Mouse (Mus musculus) CH12.LX (cell line): ENCODE measurements around the gene Gm10153. TPM values are rescaled to one million over a fixed set of nuclear protein-coding genes. Genes with fewer than 3 reads are reported as not detected.
"Not testable (repeated sequence)": the region's sequence is repeated elsewhere in the genome, so short reads cannot be mapped to it uniquely, and the experiment has no call there.

ENCODE experiments used
- DNase-seq: peaks from one replicate; pipeline ENCODE4 v3.0.0-alpha.2; 2013; ENCODE audit errors: extremely low read depth
- H3K27ac ChIP-seq: 2 replicates; pipeline ENCODE4 v1.5.1; 2012; ENCODE audit warnings: low read depth, mild to moderate bottlenecking, control low read depth, moderate library complexity; ENCODE audit not compliant: insufficient read depth
- H3K27me3 ChIP-seq: replicated peaks from 2 replicates; pipeline ENCODE3; 2012; ENCODE audit warnings: inconsistent platforms
- H3K36me3 ChIP-seq, 2 experiments: replicated peaks in 1 of 2; 2 replicates each; pipeline versions ENCODE3 to v1.6.1; 2012; ENCODE audit warnings: inconsistent platforms in 1 of 2, low read length in 1 of 2, mild to moderate bottlenecking in 1 of 2, mixed read lengths in 1 of 2, moderate library complexity in 1 of 2; ENCODE audit not compliant: control insufficient read depth in 1 of 2, insufficient read depth in 1 of 2
- H3K4me1 ChIP-seq, 2 experiments: 2 replicates each; pipeline ENCODE4 v1.6.1; 2012; ENCODE audit warnings: inconsistent platforms in 1 of 2, moderate library complexity in 1 of 2; ENCODE audit not compliant: insufficient read depth in 2 of 2, control insufficient read depth in 1 of 2
- H3K4me2 ChIP-seq: 2 replicates; pipeline ENCODE4 v1.6.1; 2012; ENCODE audit warnings: low read depth, mild to moderate bottlenecking, control low read depth; ENCODE audit not compliant: poor library complexity, insufficient read depth, severe bottlenecking
- H3K4me3 ChIP-seq, 3 experiments: fragments of 150-350 bp in 1 of 3; sonication (generic) in 1 of 3; replicated peaks in 1 of 3; 2 replicates each; pipeline versions ENCODE3 to v1.5.1; 2011 to 2012; ENCODE audit warnings: low read depth in 2 of 3, low read length in 2 of 3, mild to moderate bottlenecking in 2 of 3, moderate library complexity in 2 of 3, control low read depth in 1 of 3, improper control_type of control experiment in 1 of 3, inconsistent platforms in 1 of 3, mixed read lengths in 1 of 3; ENCODE audit not compliant: poor library complexity in 1 of 3
- H3K79me2 ChIP-seq: replicated peaks from 2 replicates; pipeline ENCODE4 v1.6.1; 2012; ENCODE audit warnings: mild to moderate bottlenecking, moderate library complexity; ENCODE audit not compliant: control insufficient read depth, poor library complexity, insufficient read depth, severe bottlenecking; ENCODE audit errors: extremely low read depth
- H3K9ac ChIP-seq: 2 replicates; pipeline ENCODE4 v1.6.1; 2012; ENCODE audit warnings: low read depth, mild to moderate bottlenecking, control low read depth, moderate library complexity; ENCODE audit not compliant: insufficient read depth
- H3K9me3 ChIP-seq: replicated peaks from 2 replicates; pipeline ENCODE3; 2012; ENCODE audit warnings: low read length, inconsistent platforms, mixed read lengths
- CHD1 ChIP-seq: IDR thresholded peaks from 2 replicates; pipeline ENCODE4 v1.6.1; 2012; ENCODE audit warnings: low read depth, low read length, improper control_type of control experiment, inconsistent platforms
- CHD2 ChIP-seq: IDR thresholded peaks from 2 replicates; pipeline ENCODE4 v1.6.1; 2011; ENCODE audit warnings: low read length, improper control_type of control experiment
- CTCF ChIP-seq, 2 experiments: IDR thresholded peaks in 1 of 2; conservative IDR thresholded peaks in 1 of 2; 2 replicates each; pipeline ENCODE4 v1.5.1; 2011 to 2012; ENCODE audit warnings: low read depth in 2 of 2, low read length in 2 of 2, improper control_type of control experiment in 1 of 2, inconsistent platforms in 1 of 2, mild to moderate bottlenecking in 1 of 2, moderate library complexity in 1 of 2
- ELF1 ChIP-seq: IDR thresholded peaks from 2 replicates; pipeline ENCODE4 v1.6.1; 2014; ENCODE audit warnings: low read depth, mild to moderate bottlenecking, inconsistent platforms, low read length, improper control_type of control experiment
- EP300 ChIP-seq: IDR thresholded peaks from 2 replicates; pipeline ENCODE4 v1.6.1; 2011; ENCODE audit warnings: low read length, improper control_type of control experiment
- ETS1 ChIP-seq: conservative IDR thresholded peaks from 2 replicates; pipeline ENCODE4 v1.6.1; 2012; ENCODE audit warnings: low read depth, mild to moderate bottlenecking, inconsistent platforms, low read length, improper control_type of control experiment, moderate library complexity
- HCFC1 ChIP-seq: IDR thresholded peaks from 2 replicates; pipeline ENCODE4 v1.6.1; 2012; ENCODE audit warnings: low read depth, mild to moderate bottlenecking, inconsistent platforms, low read length, improper control_type of control experiment
- JUND ChIP-seq: conservative IDR thresholded peaks from 2 replicates; pipeline ENCODE4 v1.6.1; 2011; ENCODE audit warnings: low read depth, low read length, improper control_type of control experiment
- KAT2A ChIP-seq: IDR thresholded peaks from 2 replicates; pipeline ENCODE4 v1.6.1; 2012; ENCODE audit warnings: low read length, improper control_type of control experiment, inconsistent platforms; ENCODE audit not compliant: insufficient replicate concordance
- MAFK ChIP-seq: IDR thresholded peaks from 2 replicates; pipeline ENCODE4 v1.6.1; 2011; ENCODE audit warnings: low read length, improper control_type of control experiment; ENCODE audit not compliant: insufficient replicate concordance
- MAZ ChIP-seq: IDR thresholded peaks from 2 replicates; pipeline ENCODE4 v1.6.1; 2012; ENCODE audit warnings: low read depth, mild to moderate bottlenecking, inconsistent platforms, low read length, improper control_type of control experiment, moderate library complexity
- MEF2A ChIP-seq: IDR thresholded peaks from 2 replicates; pipeline ENCODE4 v1.6.1; 2014; ENCODE audit warnings: low read depth, mild to moderate bottlenecking, inconsistent platforms, low read length, improper control_type of control experiment, borderline replicate concordance
- NELFE ChIP-seq: IDR thresholded peaks from 2 replicates; pipeline ENCODE4 v1.6.1; 2011; ENCODE audit warnings: low read depth, low read length, improper control_type of control experiment
- NRF1 ChIP-seq: IDR thresholded peaks from 2 replicates; pipeline ENCODE4 v1.6.1; 2014; ENCODE audit warnings: low read depth, mild to moderate bottlenecking, inconsistent platforms, low read length, improper control_type of control experiment, moderate library complexity
- RCOR1 ChIP-seq: conservative IDR thresholded peaks from 2 replicates; pipeline ENCODE4 v1.6.1; 2012; ENCODE audit warnings: low read depth, mild to moderate bottlenecking, inconsistent platforms, low read length, improper control_type of control experiment
- SIN3A ChIP-seq: IDR thresholded peaks from 2 replicates; pipeline ENCODE4 v1.6.1; 2012; ENCODE audit warnings: low read length, improper control_type of control experiment, inconsistent platforms
- TBP ChIP-seq: conservative IDR thresholded peaks from 2 replicates; pipeline ENCODE4 v1.6.1; 2011; ENCODE audit warnings: low read depth, low read length, improper control_type of control experiment
- UBTF ChIP-seq: IDR thresholded peaks from 2 replicates; pipeline ENCODE4 v1.6.1; 2012; ENCODE audit warnings: low read depth, mild to moderate bottlenecking, inconsistent platforms, low read length, improper control_type of control experiment, moderate library complexity
- USF2 ChIP-seq: conservative IDR thresholded peaks from 2 replicates; pipeline ENCODE4 v1.6.1; 2011; ENCODE audit warnings: low read depth, low read length, improper control_type of control experiment
- ZC3H11A ChIP-seq: IDR thresholded peaks from 2 replicates; pipeline ENCODE4 v1.6.1; 2012; ENCODE audit warnings: low read depth, mild to moderate bottlenecking, inconsistent platforms, low read length, improper control_type of control experiment
- ZKSCAN1 ChIP-seq: IDR thresholded peaks from 2 replicates; pipeline ENCODE4 v1.6.1; 2012; ENCODE audit warnings: low read depth, inconsistent platforms, low read length, improper control_type of control experiment, borderline replicate concordance
- ZNF384 ChIP-seq: IDR thresholded peaks from 2 replicates; pipeline ENCODE4 v1.6.1; 2012; ENCODE audit warnings: low read depth, low read length, improper control_type of control experiment, inconsistent platforms
- dilution Hi-C: fragments of 300-500 bp; cut with MboI; formaldehyde crosslinking; loops from 2 replicates; pipeline ENCODE4 v1.14.3; 2020; ENCODE audit warnings: low sequenced_read_pairs; ENCODE audit not compliant: extremely low pct_unique_long_range_greater_than_20kb, extremely low pct_ligation_motif_present
- in situ Hi-C: fragments of 300-500 bp; cut with MboI; formaldehyde crosslinking; loops from 3 replicates; pipeline ENCODE4 v1.14.3; 2019; ENCODE audit warnings: low sequenced_read_pairs, low pct_ligation_motif_present, low pct_unique_long_range_greater_than_20kb, mixed read lengths
- polyA plus RNA-seq: library from polyadenylated mRNA; unstranded; fragments of >175 nt; gene quantifications from 2 replicates; pipeline ENCODE4 v1.2.1, GENCODE M21; 2012; ENCODE audit warnings: low read depth; ENCODE audit not compliant: insufficient read length
- total RNA-seq, 2 experiments: library from RNA; depleted of rRNA; stranded (reverse); fragments of 300-350 nt in 1 of 2; fragments of >200 nt in 1 of 2; gene quantifications; 2 replicates each; pipeline ENCODE4 v1.2.3; 2012 to 2014

Gene Gm10153
- total and polyA plus RNA-seq, 3 experiments, result not detected

DNA sequence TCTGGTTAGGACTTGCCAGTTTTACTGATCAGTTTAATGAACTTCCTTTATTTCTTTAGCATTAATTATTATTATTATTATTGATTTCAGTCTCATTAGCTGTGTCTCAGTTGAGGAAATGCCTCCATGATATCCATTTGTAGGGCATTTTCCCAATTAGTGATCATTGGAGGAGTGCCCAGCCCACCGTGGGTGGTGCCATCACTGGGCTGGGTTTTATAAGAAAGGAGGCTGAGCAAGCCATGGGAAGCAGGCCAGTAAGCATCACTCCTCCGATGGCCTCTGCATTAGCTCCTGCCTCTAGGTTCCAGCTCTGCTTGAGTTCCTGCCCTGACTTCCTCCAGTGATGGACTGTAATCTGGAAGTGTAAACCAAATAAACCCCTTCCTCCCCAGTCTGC lies 2.0 kb downstream of the Gm10153 start:
- Histone ChIP-seq H3K27ac (no peak overlapping the region), H3K36me3 (no peaks in the 10 kb centered on the region), H3K79me2 (no peaks in the 10 kb centered on the region), H3K4me1 (no peaks in the 10 kb centered on the region), H3K27me3 (peaks cover 61% of the 10 kb centered on the region), H3K9me3 (peaks cover 2% of the 10 kb centered on the region), H3K4me3 (no peak overlapping the region), H3K4me2 (no peak overlapping the region), H3K9ac (no peak overlapping the region)
- DNase-seq, result no peak
- TF ChIP-seq TBP (no peak), CHD1 (no peak), KAT2A (no peak), RCOR1 (no peak), ETS1 (no peak), CTCF (conservative IDR thresholded peaks at IDR 0.05 in 1 of 2, IDR thresholded peaks at IDR 0.05 in 1 of 2; ENCODE audit: low read depth in 2 of 2, low read length in 2 of 2) (no peak), UBTF (no peak), ZC3H11A (no peak), EP300 (no peak), JUND (no peak), ZNF384 (no peak), NRF1 (no peak), USF2 (no peak), ZKSCAN1 (no peak), CHD2 (no peak)
- dilution Hi-C loops, result no loop called here
- in situ Hi-C loops, result no loop called here

DNA sequence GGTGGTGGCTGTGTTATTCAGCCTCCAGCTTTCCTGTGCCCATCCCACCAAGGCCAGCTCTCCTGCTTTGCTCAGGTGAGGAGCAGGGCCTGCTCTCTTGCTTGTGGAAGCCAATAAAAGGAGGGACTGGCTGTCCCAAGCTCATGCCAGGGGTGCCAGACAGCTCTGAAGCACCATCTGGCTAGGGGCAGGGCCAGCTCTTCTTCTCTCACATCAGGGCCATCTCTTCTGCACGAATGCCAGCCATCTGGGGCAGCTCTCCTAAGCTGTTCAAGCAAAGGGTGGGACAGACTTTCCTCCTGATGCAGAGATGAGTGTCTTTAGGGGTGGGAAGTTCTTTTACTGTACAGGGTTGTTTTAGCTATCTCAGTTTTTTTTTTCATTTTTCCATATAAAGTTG lies 9.2 kb downstream of the Gm10153 start:
- in situ Hi-C loops, result no loop called here
- Histone ChIP-seq H3K27me3 (peaks cover 72% of the 10 kb centered on the region), H3K27ac (no peak overlapping the region), H3K4me3 (no peak overlapping the region), H3K9ac (no peak overlapping the region), H3K79me2 (no peaks in the 10 kb centered on the region), H3K9me3 (no peaks in the 10 kb centered on the region), H3K36me3 (no peaks in the 10 kb centered on the region), H3K4me2 (no peak overlapping the region), H3K4me1 (no peaks in the 10 kb centered on the region)
- TF ChIP-seq NRF1, result no peak
- TF ChIP-seq EP300, result no peak
- no peak for TF ChIP-seq UBTF
- no peak for TF ChIP-seq NELFE
- dilution Hi-C loops, result no loop called here
- DNase-seq, result no peak

GRCm38 (mm10) chr7:142178685-142179084 lies 11.5 kb downstream of the Gm10153 start:
- no peak for DNase-seq

DNA sequence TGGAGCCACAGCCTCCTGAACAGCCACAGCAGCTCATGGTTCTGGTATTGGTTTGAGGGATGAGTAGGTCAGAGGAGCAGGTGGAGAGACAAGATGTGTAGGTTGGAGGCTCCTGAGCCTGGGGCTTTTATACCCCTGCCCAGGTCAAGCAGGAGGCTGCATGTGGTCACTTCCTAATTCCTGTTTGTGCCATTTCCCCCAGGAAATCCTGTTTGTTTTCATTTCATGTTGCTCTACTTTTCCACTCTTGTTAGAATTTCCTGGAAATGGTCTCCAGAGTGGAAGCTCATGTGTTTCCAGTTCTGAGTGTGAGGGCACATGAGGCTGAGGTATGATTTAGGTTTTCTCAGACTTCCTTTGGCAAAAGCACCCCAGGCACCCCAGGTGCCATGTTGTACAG lies 14.3 kb downstream of the Gm10153 start, which contains the start of gene Krtap5-2:
Gene Krtap5-2 (minus strand): TSS at position 101 of the 400 bp plus-strand sequence.
- dilution Hi-C loops, H3K27ac ChIP-seq, in situ Hi-C loops, H3K4me3 ChIP-seq, H3K4me2 ChIP-seq, H3K79me2 ChIP-seq, H3K4me1 ChIP-seq, H3K9ac ChIP-seq, H3K36me3 ChIP-seq, H3K9me3 ChIP-seq, DNase-seq: not testable (repeated sequence)
- peaks cover 59% of the 10 kb centered on the region for H3K27me3 ChIP-seq

More at GRCm38 (mm10) chr7:142178685-142179084, 11.5 kb downstream of the Gm10153 start:
- Histone ChIP-seq H3K27me3 (peaks cover 58% of the 10 kb centered on the region), H3K79me2 (no peaks in the 10 kb centered on the region), H3K36me3 (no peaks in the 10 kb centered on the region), H3K27ac (no peak overlapping the region), H3K4me2 (no peak overlapping the region), H3K9ac (no peak overlapping the region), H3K4me3 (no peak overlapping the region), H3K9me3 (no peaks in the 10 kb centered on the region), H3K4me1 (no peaks in the 10 kb centered on the region)
- in situ Hi-C loops, result no loop called here
- dilution Hi-C loops, result no loop called here
- TF ChIP-seq MEF2A (no peak), MAFK (no peak), ETS1 (no peak), SIN3A (no peak), MAZ (no peak), HCFC1 (no peak), ZKSCAN1 (no peak), RCOR1 (no peak), ELF1 (no peak), ZC3H11A (no peak)
